Mouse (Mus musculus) kidney, postnatal 14 days (tissue): ENCODE results near the gene Sema4b.

ENCODE experiments used
- DNase-seq: peaks from one replicate; pipeline ENCODE4 v3.0.0; 2022; ENCODE audit warnings: mixed read lengths

Gene Sema4b

GRCm38 (mm10) chr7:80268897-80269750 is 82.5 kb downstream of the Sema4b start, which contains the start of gene Vps33b:
Gene Vps33b, plus strand, starts transcription at chr7:80269649.
- DNase-seq, result peak; percentile 98

GRCm38 (mm10) chr7:80269751-80270255 is 83.2 kb downstream of the Sema4b start:
- peak; percentile 45 for DNase-seq

GRCm38 (mm10) chr7:80273456-80273855 is 86.8 kb downstream of the Sema4b start:
- no peak for DNase-seq
